Mouse (Mus musculus) midbrain, embryonic 16.5 days (tissue): ENCODE measurements around the gene Lrrc61. TPM values are rescaled to one million over a fixed set of nuclear protein-coding genes. Genes with fewer than 3 reads are reported as not detected.

Source experiments
- ATAC-seq: fragments of 200-750 bp; cut with Nextera tagmentation; 2 replicates; pipeline ENCODE4 v1.8.0; 2017; ENCODE audit warnings: moderate TSS enrichment
- H3K27ac ChIP-seq: fragments of 300-500 bp; sonication (generic); 2 replicates; pipeline ENCODE4 v1.5.1; 2014; ENCODE audit warnings: mild to moderate bottlenecking, low read length, mixed read lengths
- H3K27me3 ChIP-seq: fragments of 300-500 bp; sonication (generic); 2 replicates; pipeline ENCODE4 v1.6.1; 2014; ENCODE audit warnings: low read depth, low read length, mixed read lengths; ENCODE audit not compliant: control insufficient read depth, insufficient read depth
- H3K36me3 ChIP-seq: fragments of 300-500 bp; sonication (generic); 2 replicates; pipeline ENCODE4 v1.6.1; 2014; ENCODE audit warnings: mild to moderate bottlenecking, low read length, moderate library complexity, mixed read lengths; ENCODE audit not compliant: control insufficient read depth, insufficient read depth
- H3K4me1 ChIP-seq: fragments of 300-500 bp; sonication (generic); 2 replicates; pipeline ENCODE4 v1.6.1; 2014; ENCODE audit warnings: mild to moderate bottlenecking, low read length, mixed read lengths; ENCODE audit not compliant: control insufficient read depth, insufficient read depth
- H3K4me2 ChIP-seq: fragments of 300-500 bp; sonication (generic); 2 replicates; pipeline ENCODE4 v1.6.1; 2014; ENCODE audit warnings: mild to moderate bottlenecking, low read length, mixed read lengths
- H3K4me3 ChIP-seq: fragments of 300-500 bp; sonication (generic); 2 replicates; pipeline ENCODE4 v1.5.1; 2014; ENCODE audit warnings: low read depth, mild to moderate bottlenecking, low read length, moderate library complexity, mixed read lengths
- H3K9ac ChIP-seq: fragments of 300-500 bp; sonication (generic); 2 replicates; pipeline ENCODE4 v1.6.1; 2014; ENCODE audit warnings: low read depth, low read length, mixed read lengths
- H3K9me3 ChIP-seq: fragments of 300-500 bp; sonication (generic); replicated peaks from 2 replicates; pipeline ENCODE4 v1.6.1; 2014; ENCODE audit warnings: mild to moderate bottlenecking, low read length, mixed read lengths; ENCODE audit not compliant: control insufficient read depth, poor library complexity, severe bottlenecking
- WGBS: fragments of 180-500 bp; shearing (Covaris S2); extraction: QIAGEN DNeasy Blood & Tissue Kit; methylation state at CpG from one replicate; pipeline ENCODE4 v1.1.7; 2014; 5-methylcytosine and 5-hydroxymethylcytosine counted together
- polyA plus RNA-seq: library from polyadenylated mRNA; unstranded; fragments of >200 nt; fragmentation: Nextera tagmentation; extraction: Ambion mirVana; gene quantifications from 2 replicates; pipeline ENCODE4 v1.2.1, GENCODE M21; 2015

The Lrrc61 gene
- polyA plus RNA-seq, 1 experiment from 2014 or later, result 27.9 TPM

GRCm38 (mm10) chr6:48594043-48594738 is 39.6 kb downstream of the Lrrc61 start:
- peak overlapping the region; percentile 87 for H3K4me3 ChIP-seq
- peaks cover 35% of the 10 kb centered on the region for H3K36me3 ChIP-seq
- H3K4me2 ChIP-seq, result peak overlapping the region; percentile 90
- peak overlapping the region; percentile 96 for H3K9ac ChIP-seq
- H3K27ac ChIP-seq, result peak overlapping the region; percentile 97
- peak; percentile 85 for ATAC-seq
- peaks cover 16% of the 10 kb centered on the region for H3K4me1 ChIP-seq
- under 1% methylated on average over 40 of the region's 41 CpGs for WGBS
- no peaks in the 10 kb centered on the region for H3K27me3 ChIP-seq
- peaks cover 22% of the 10 kb centered on the region; the same call in 1 of the 2 replicates for H3K9me3 ChIP-seq

- no peak for ATAC-seq
- Histone ChIP-seq H3K9ac (peak overlapping the region; percentile 96; the same call in 1 of the 2 replicates), H3K27me3 (no peaks in the 10 kb centered on the region), H3K4me1 (peaks cover 16% of the 10 kb centered on the region), H3K36me3 (peaks cover 40% of the 10 kb centered on the region), H3K9me3 (peaks cover 22% of the 10 kb centered on the region; the same call in 1 of the 2 replicates), H3K4me2 (peak overlapping the region; percentile 90), H3K4me3 (peak overlapping the region; percentile 87), H3K27ac (no peak overlapping the region)
- WGBS, result 36% methylated on average over 1 of the region's 1 CpGs
Measured at GRCm38 (mm10) chr6:48595278-48595677, 40.7 kb downstream of the Lrrc61 start.

- Histone ChIP-seq H3K4me1 (peaks cover 23% of the 10 kb centered on the region), H3K9me3 (peaks cover 22% of the 10 kb centered on the region; the same call in 1 of the 2 replicates), H3K4me2 (no peak overlapping the region), H3K36me3 (peaks cover 40% of the 10 kb centered on the region), H3K27ac (no peak overlapping the region), H3K4me3 (no peak overlapping the region), H3K27me3 (no peaks in the 10 kb centered on the region), H3K9ac (no peak overlapping the region)
- ATAC-seq, result no peak
- 97% methylated on average over 45 of the region's 45 CpGs for WGBS
Measured at GRCm38 (mm10) chr6:48596545-48597232, 42.1 kb downstream of the Lrrc61 start.

DNA sequence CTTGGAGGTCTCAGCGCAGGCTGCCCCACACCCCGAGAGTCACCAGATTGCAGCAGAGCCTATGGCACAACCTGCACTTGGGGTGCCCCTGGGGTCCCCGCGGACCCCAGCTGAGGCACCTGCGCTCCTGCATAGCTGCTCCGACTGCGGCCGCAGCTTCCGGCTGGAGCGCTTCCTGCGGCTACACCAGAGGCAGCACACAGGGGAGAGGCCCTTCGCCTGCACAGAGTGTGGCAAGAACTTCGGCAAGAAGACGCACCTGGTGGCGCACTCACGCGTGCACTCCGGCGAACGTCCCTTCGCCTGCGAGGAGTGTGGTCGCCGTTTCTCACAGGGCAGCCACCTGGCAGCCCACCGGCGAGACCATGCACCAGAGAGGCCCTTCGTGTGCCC is 42.6 kb downstream of the Lrrc61 start:
- peaks cover 22% of the 10 kb centered on the region; the same call in 1 of the 2 replicates for H3K9me3 ChIP-seq
- no peak overlapping the region for H3K27ac ChIP-seq
- H3K9ac ChIP-seq, result no peak overlapping the region
- WGBS, result 97% methylated on average over 27 of the region's 27 CpGs
- no peak overlapping the region for H3K4me2 ChIP-seq
- H3K4me1 ChIP-seq, result peaks cover 23% of the 10 kb centered on the region
- ATAC-seq, result no peak
- H3K4me3 ChIP-seq, result no peak overlapping the region
- peaks cover 40% of the 10 kb centered on the region for H3K36me3 ChIP-seq
- H3K27me3 ChIP-seq, result no peaks in the 10 kb centered on the region

DNA sequence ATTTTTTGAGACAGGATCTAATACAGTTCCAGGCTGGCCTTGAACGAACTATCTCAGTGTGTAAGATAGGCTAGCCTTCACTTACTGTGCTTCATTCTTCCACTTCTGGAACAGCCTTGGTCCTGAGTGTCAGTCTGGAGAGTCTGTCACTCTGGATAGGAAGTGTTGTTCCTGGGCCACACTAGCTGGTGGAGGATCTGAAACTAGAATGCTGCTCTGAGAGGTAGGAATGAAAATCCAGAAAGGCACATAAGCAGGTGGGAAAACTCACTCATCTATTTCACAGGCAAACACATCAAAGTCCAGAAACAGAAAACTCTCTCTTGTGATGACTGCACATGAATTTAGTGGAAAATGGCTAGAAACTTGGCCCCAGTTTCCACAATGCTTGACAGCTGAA is 46.0 kb downstream of the Lrrc61 start:
- no peak overlapping the region for H3K4me3 ChIP-seq
- peaks cover 40% of the 10 kb centered on the region for H3K36me3 ChIP-seq
- no peak for ATAC-seq
- H3K9ac ChIP-seq, result no peak overlapping the region
- no peaks in the 10 kb centered on the region for H3K27me3 ChIP-seq
- peaks cover 16% of the 10 kb centered on the region for H3K4me1 ChIP-seq
- WGBS, result 82% methylated on average over 1 of the region's 1 CpGs
- peaks cover 22% of the 10 kb centered on the region; the same call in 1 of the 2 replicates for H3K9me3 ChIP-seq
- no peak overlapping the region for H3K4me2 ChIP-seq
- peak overlapping the region; percentile 94; the same call in 1 of the 2 replicates for H3K27ac ChIP-seq

- peak within 1 kb of the TSS; percentile 94 for H3K27ac ChIP-seq
- peak within 1 kb of the TSS; percentile 81 for H3K4me2 ChIP-seq
- ATAC-seq, result peak; percentile 99
- peak within 1 kb of the TSS; percentile 97 for H3K9ac ChIP-seq
- H3K4me1 ChIP-seq, result peaks cover 16% of the 10 kb centered on the region
- H3K4me3 ChIP-seq, result peak within 1 kb of the TSS; percentile 80
- 5% methylated on average over 42 of the region's 42 CpGs for WGBS
- peaks cover 16% of the 10 kb centered on the region; the same call in 1 of the 2 replicates for H3K9me3 ChIP-seq
- H3K36me3 ChIP-seq, result peaks cover 31% of the 10 kb centered on the region
- no peaks in the 10 kb centered on the region for H3K27me3 ChIP-seq
Measured at GRCm38 (mm10) chr6:48601271-48602079, 46.9 kb downstream of the Lrrc61 start, which contains the start of gene Zfp775. Zfp775 (plus strand) TSS chr6:48602063.

- Histone ChIP-seq H3K27ac (peak overlapping the region; percentile 94), H3K4me2 (peak overlapping the region; percentile 81), H3K27me3 (no peaks in the 10 kb centered on the region), H3K9me3 (peaks cover 9% of the 10 kb centered on the region; the same call in 1 of the 2 replicates), H3K36me3 (peaks cover 24% of the 10 kb centered on the region), H3K4me3 (peak overlapping the region; percentile 80), H3K9ac (peak overlapping the region; percentile 97), H3K4me1 (peaks cover 16% of the 10 kb centered on the region)
- 2% methylated on average over 28 of the region's 28 CpGs for WGBS
- peak; percentile 83 for ATAC-seq
Measured at GRCm38 (mm10) chr6:48602080-48602741, 47.6 kb downstream of the Lrrc61 start.

GRCm38 (mm10) chr6:48608124-48608523 is 53.5 kb downstream of the Lrrc61 start:
- WGBS, result 58% methylated on average over 2 of the region's 2 CpGs
- no peaks in the 10 kb centered on the region; the same call in 1 of the 2 replicates for H3K36me3 ChIP-seq
- H3K4me1 ChIP-seq, result peaks cover 3% of the 10 kb centered on the region

More at GRCm38 (mm10) chr6:48608124-48608523, 53.5 kb downstream of the Lrrc61 start:
- no peak overlapping the region for H3K27ac ChIP-seq
- ATAC-seq, result no peak
- H3K9me3 ChIP-seq, result no peaks in the 10 kb centered on the region
- H3K9ac ChIP-seq, result no peak overlapping the region
- H3K4me3 ChIP-seq, result no peak overlapping the region
- H3K4me2 ChIP-seq, result no peak overlapping the region
- no peaks in the 10 kb centered on the region for H3K27me3 ChIP-seq
